Mouse (Mus musculus) heart, postnatal 36 days (tissue): ENCODE measurements at regions not wholly inside any gene's neighbourhood (a gene's known extent, or its start where the extent isn't known, plus 50 kb on each side); places are given as distances from the start of the nearest gene placed in this dataset.
A peak's percentile ranks its signal among the peaks of the same experiment; 100 is the strongest.

ENCODE experiments used
- DNase-seq, 2 experiments: peaks; one replicate each; pipeline ENCODE4 v3.0.0; 2021 to 2022
- intact Hi-C: fragments of 180-260 bp; cut with DNase I; formaldehyde crosslinking; loops from one replicate; pipeline ENCODE4 v1.15.1; 2025

- intact Hi-C loops = no loop called here
- DNase-seq = no peak
Observed at GRCm38 (mm10) chr13:107514236-107514635, 492.3 kb upstream of the Kif2a start.

GRCm38 (mm10) chr13:107513274-107514146 is 491.6 kb upstream of the Kif2a start:
- DNase-seq = no peak
- intact Hi-C loops = no loop called here

- no peak for DNase-seq
- intact Hi-C loops = no loop called here
Observed at GRCm38 (mm10) chr13:107507336-107507735, 485.4 kb upstream of the Kif2a start.

GRCm38 (mm10) chr13:107506832-107507231 is 484.9 kb upstream of the Kif2a start:
- no peak for DNase-seq
- intact Hi-C loops = no loop called here

- intact Hi-C loops = no loop called here
- DNase-seq = no peak
Observed at GRCm38 (mm10) chr13:107505318-107505717, 483.4 kb upstream of the Kif2a start.

- no peak for DNase-seq
- intact Hi-C loops = no loop called here
Observed at GRCm38 (mm10) chr13:107502261-107502660, 480.3 kb upstream of the Kif2a start.

- no peak for DNase-seq
- intact Hi-C loops = no loop called here
Observed at GRCm38 (mm10) chr13:107500776-107501489, 479.0 kb upstream of the Kif2a start.

GRCm38 (mm10) chr13:107499296-107499695 is 477.4 kb upstream of the Kif2a start:
- DNase-seq = no peak
- intact Hi-C loops = no loop called here

GRCm38 (mm10) chr13:107495161-107495732 is 473.3 kb upstream of the Kif2a start:
- intact Hi-C loops = no loop called here
- no peak for DNase-seq

GRCm38 (mm10) chr13:107493765-107494164 is 471.8 kb upstream of the Kif2a start:
- intact Hi-C loops = no loop called here
- peak; percentile 36 to 45 for DNase-seq

GRCm38 (mm10) chr13:107492448-107492847 is 470.5 kb upstream of the Kif2a start:
- no peak for DNase-seq

GRCm38 (mm10) chr13:107491423-107491822 is 469.5 kb upstream of the Kif2a start:
- intact Hi-C loops = no loop called here
- DNase-seq = no peak

More at GRCm38 (mm10) chr13:107492448-107492847, 470.5 kb upstream of the Kif2a start:
- intact Hi-C loops = no loop called here

GRCm38 (mm10) chr13:107485400-107486017 is 463.6 kb upstream of the Kif2a start:
- intact Hi-C loops = no loop called here
- no peak for DNase-seq

GRCm38 (mm10) chr13:107484630-107484998 is 462.7 kb upstream of the Kif2a start:
- intact Hi-C loops = no loop called here
- no peak for DNase-seq

- no peak for DNase-seq
- intact Hi-C loops = no loop called here
Observed at GRCm38 (mm10) chr13:107483967-107484629, 462.2 kb upstream of the Kif2a start.

GRCm38 (mm10) chr13:107475166-107475565 is 453.2 kb upstream of the Kif2a start:
- intact Hi-C loops = no loop called here
- no peak for DNase-seq

GRCm38 (mm10) chr13:107469491-107470276 is 447.8 kb upstream of the Kif2a start:
- DNase-seq = peak; percentile 13 to 28
- intact Hi-C loops = loop anchor here (10.0 kb wide), 1 partner anchor 255 kb away; no protein-coding TSS in a partner anchor

- intact Hi-C loops = loop anchor here (5.0 to 10.0 kb wide), 3 partner anchors 262 to 690 kb away; no protein-coding TSS in a partner anchor
Observed at GRCm38 (mm10) chr13:107462791-107463190, 440.9 kb upstream of the Kif2a start.

More at GRCm38 (mm10) chr13:107462791-107463190, 440.9 kb upstream of the Kif2a start:
- no peak for DNase-seq
